Mouse (Mus musculus) right cerebral cortex, postnatal 4 days (tissue): ENCODE results near the gene 4931406P16Rik.
"Not testable (repeated sequence)": the region's sequence is repeated elsewhere in the genome, so short reads cannot be mapped to it uniquely, and the experiment has no call there.

Experiments
- DNase-seq: peaks from one replicate; pipeline ENCODE4 v3.0.0-alpha.2; 2022

4931406P16Rik gene

GRCm38 (mm10) chr7:34206331-34206730, 107.0 kb downstream of the 4931406P16Rik start:
- no peak for DNase-seq

- not testable (repeated sequence) for DNase-seq
Observed at GRCm38 (mm10) chr7:34202147-34202546, 111.2 kb downstream of the 4931406P16Rik start.

- DNase-seq = no peak
Observed at GRCm38 (mm10) chr7:34200829-34201228, 112.5 kb downstream of the 4931406P16Rik start.

- no peak for DNase-seq
Observed at GRCm38 (mm10) chr7:34198346-34198745, 115.0 kb downstream of the 4931406P16Rik start.

- peak; percentile 96 for DNase-seq
Observed at GRCm38 (mm10) chr7:34196132-34197128, 116.9 kb downstream of the 4931406P16Rik start, which contains the start of gene Pdcd2l. TSS of gene Pdcd2l (minus strand) at chr7:34196661.

- no peak for DNase-seq
Observed at GRCm38 (mm10) chr7:34195632-34196031, 117.7 kb downstream of the 4931406P16Rik start.

GRCm38 (mm10) chr7:34192825-34193224, 120.5 kb downstream of the 4931406P16Rik start:
- no peak for DNase-seq

GRCm38 (mm10) chr7:34189376-34189989, 123.9 kb downstream of the 4931406P16Rik start:
- DNase-seq = no peak
